Mouse (Mus musculus) gastrocnemius, postnatal 36 days (tissue): ENCODE measurements around the gene Elf3. TPM values are rescaled to one million over a fixed set of nuclear protein-coding genes. Genes with fewer than 3 reads are reported as not detected.
"Not testable (repeated sequence)": the region's sequence is repeated elsewhere in the genome, so short reads cannot be mapped to it uniquely, and the experiment has no call there.

Source experiments
- DNase-seq, 2 experiments: peaks; one replicate each; pipeline ENCODE4 v3.0.0; 2022
- intact Hi-C: fragments of 180-260 bp; cut with DNase I; formaldehyde crosslinking; loops from one replicate; pipeline ENCODE4 v1.15.1; 2025
- total RNA-seq, 2 experiments: library from RNA; stranded (reverse); gene quantifications; 2 replicates each; pipeline ENCODE4 v1.2.3; 2021

The Elf3 gene
- total RNA-seq, 2 experiments from 2014 or later = not detected

DNA sequence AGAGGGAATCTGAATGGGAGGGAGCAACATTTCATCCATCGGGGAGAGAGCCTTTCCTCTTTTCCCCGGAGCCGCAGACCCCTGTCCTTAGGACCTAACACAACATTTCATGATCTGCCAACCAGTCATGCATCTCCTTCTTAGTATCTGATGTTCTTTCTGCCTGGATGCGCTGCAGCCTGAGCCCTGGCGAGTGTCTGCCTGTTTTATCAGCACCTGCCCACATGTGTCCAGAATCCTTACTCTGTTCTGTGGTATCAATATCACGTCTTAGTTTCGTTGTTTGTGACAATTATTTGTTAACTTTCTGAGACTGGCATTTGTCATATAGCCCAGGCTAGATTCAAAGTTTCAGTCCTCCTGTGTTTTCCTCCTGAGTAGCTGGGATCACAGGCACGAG is 14.4 kb downstream of the Elf3 start:
- DNase-seq = no peak
- intact Hi-C loops = no loop called here

DNA sequence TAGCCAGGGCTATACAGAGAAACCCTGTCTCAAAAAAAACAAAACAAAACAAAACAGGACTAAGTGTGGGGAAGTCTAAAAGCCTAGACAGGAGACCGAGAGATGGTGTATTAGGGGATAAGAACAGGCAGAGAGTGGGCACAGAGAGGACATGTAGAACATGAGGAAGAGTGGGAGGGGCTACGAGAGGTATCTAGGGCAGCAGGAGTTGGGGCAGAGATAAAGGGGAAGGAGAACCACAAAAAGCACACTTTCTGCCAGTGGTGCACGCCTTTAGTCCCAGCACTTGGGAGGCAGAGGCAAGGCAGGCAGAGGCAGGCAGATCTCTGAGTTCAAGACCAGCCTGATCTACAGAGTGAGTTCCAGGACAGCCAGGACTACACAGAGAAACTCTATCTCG is 18.2 kb downstream of the Elf3 start:
- intact Hi-C loops, DNase-seq: not testable (repeated sequence)

DNA sequence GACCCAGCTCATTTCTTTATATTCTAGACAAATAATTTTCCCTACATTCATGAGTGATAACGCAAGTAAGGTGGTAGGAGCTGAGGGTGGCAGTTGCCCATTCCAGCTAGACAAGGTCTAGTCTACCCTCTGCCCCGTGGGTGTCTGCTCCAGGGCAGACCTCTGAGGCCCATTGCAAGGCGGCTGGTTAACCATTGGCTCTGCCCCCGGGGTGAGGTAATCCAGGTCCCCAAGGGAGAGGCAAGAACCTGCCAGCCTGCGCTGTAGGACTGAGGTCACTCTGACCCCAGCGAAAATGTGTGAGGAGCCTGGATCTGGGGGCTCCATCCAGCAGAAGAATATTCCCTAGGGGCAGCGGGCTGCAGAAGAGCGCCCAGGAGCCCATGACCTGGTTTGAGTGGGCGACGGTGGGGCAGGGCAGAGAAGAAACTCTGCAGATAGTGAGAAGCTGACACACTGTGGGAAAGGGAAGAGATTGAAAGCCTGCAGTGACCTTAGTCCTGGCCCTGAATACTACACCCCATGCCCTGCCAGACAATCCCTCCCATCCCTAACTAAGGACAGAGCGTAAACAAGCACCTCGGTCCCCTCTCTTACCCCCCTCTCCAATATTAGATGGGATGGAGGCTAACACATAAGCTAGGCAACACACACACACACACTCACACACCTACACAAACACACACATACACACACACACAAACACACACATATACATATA is 21.1 kb downstream of the Elf3 start:
- intact Hi-C loops = no loop called here
- DNase-seq = no peak

GRCm38 (mm10) chr1:135234771-135235170 is 23.6 kb downstream of the Elf3 start:
- no peak for DNase-seq
- intact Hi-C loops = no loop called here

DNA sequence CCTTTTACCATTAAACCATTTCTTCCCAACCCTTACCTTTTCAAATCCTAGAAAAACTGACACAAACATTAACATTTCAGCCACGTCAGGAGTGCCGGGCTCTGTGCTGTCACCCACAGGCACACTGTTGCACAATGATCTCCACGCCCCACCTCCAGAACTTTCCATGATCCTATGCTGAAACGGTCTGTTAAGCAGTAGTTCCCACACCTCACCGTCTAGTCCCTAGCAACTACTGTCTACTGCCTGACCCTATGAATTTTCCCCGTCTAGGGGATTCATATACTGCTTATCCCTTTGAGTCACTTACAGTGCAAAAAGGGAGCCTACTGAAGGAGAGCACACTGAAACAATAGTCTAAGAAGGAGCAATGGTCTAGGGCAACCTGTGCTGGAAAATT is 24.4 kb downstream of the Elf3 start:
- DNase-seq = no peak

GRCm38 (mm10) chr1:135231878-135232277 is 26.5 kb downstream of the Elf3 start:
- intact Hi-C loops = not testable (repeated sequence)

More for the DNA sequence above, 24.4 kb downstream of the Elf3 start:
- intact Hi-C loops = no loop called here

DNA sequence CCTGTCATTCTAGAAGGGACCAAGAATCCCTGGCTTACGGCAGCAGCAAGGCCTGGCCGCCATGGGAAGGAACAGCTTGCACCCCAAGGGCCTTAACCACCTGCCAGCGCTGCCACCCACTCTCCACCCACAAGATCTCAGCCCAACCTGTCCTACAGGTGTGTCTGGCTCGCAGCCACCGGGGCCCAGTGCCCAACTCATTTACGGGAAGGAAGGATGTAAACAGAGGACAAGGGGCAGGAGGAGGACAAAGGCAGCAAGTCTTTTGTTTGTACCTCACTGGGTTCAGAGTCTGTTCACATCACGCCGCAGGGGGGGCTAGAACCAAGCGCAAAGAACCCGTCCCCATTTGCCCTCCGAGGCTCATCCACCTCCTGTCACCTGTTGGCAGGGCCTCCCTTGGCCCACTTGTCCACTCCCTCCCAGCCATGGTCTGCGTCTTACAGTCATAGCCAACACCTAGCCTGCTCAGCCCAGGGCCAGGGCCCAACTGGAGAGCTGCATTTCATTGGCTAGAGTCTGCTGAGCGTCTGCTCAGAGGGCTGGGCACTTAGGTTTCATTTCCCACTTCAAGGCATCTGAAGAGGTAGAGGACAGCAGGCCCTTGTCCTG is 30.9 kb downstream of the Elf3 start:
- intact Hi-C loops = no loop called here
- no peak for DNase-seq

More at GRCm38 (mm10) chr1:135231878-135232277, 26.5 kb downstream of the Elf3 start:
- DNase-seq = not testable (repeated sequence)

- intact Hi-C loops = no loop called here
- no peak for DNase-seq
Measured at GRCm38 (mm10) chr1:135224981-135225604, 33.3 kb downstream of the Elf3 start.

GRCm38 (mm10) chr1:135224147-135224546 is 34.2 kb downstream of the Elf3 start:
- intact Hi-C loops = no loop called here
- DNase-seq = no peak

DNA sequence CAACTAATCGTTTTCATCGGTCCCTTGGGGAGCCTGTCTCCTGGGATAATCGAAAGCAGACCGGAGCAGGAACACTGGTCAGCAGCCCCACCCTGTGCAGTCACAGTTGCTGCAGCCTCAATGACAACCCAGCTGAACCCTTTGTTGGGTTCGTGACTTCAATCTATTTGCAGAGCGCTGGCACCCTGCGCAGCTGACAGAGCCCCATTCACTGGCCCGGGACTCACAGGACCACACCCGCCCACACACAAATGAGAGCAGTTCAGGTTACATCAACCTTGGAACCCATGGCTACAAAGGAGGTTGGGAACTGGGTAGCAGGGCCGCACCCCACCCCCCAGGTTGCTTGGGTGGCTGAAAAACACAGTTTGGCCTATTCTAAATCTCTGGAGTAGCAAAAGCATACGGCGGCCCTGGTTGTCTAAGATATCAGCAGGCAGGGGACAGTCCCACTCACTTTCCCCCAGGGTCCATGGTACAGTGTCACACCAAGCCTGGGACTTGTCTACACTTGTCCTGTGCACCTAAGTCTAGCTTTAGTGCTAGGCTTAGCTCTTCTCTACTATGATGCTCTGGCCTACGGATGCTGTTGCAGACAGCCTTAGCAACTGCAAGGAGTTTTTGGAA is 40.6 kb downstream of the Elf3 start:
- no peak for DNase-seq
- intact Hi-C loops = no loop called here

GRCm38 (mm10) chr1:135213772-135214640 is 44.4 kb downstream of the Elf3 start:
- intact Hi-C loops = no loop called here
- DNase-seq = no peak

DNA sequence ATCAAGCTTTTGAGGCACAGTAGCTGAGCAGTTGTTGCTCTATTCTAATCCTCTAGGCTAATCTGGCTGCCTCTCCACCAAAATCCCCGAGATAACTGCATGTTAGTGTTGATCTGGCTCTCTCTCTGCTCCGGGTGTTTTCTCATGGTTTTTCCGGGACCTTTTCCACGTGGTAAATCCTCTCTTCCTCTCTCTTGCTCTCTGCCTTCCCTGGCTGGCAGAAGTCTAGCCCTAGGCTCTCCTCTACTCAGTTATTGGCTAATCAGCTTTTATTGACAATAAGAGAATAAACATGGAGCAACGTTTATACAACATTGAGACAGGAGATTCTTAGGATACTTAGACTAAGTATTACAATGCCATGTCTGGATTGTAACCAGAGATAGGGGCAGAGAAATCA is 47.9 kb downstream of the Elf3 start:
- intact Hi-C loops = no loop called here
- no peak for DNase-seq

- intact Hi-C loops = no loop called here
- DNase-seq = no peak
Measured at GRCm38 (mm10) chr1:135208716-135209115, 49.7 kb downstream of the Elf3 start.

- intact Hi-C loops = no loop called here
- DNase-seq = no peak
Measured at GRCm38 (mm10) chr1:135206586-135207339, 51.6 kb downstream of the Elf3 start.

DNA sequence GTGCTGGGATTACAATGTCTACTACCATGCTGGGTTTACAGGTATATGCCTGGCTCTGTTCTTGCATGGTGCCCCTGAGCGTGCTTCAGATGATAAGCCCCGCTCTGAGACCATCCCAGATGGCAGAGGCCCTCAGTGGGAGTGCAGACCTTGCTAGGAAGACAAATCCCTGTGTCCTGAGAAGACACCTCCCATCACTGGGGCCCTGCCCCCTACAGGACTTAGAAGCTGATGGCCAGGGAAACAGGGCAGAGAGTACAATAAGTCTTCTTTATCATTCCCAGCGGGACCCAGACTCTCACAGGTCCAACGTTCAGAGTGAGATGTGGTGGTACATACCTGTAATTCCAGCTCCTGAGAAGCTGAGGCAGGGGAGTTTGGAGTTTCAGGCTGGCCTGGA is 53.1 kb downstream of the Elf3 start:
- intact Hi-C loops = no loop called here
- DNase-seq = no peak

DNA sequence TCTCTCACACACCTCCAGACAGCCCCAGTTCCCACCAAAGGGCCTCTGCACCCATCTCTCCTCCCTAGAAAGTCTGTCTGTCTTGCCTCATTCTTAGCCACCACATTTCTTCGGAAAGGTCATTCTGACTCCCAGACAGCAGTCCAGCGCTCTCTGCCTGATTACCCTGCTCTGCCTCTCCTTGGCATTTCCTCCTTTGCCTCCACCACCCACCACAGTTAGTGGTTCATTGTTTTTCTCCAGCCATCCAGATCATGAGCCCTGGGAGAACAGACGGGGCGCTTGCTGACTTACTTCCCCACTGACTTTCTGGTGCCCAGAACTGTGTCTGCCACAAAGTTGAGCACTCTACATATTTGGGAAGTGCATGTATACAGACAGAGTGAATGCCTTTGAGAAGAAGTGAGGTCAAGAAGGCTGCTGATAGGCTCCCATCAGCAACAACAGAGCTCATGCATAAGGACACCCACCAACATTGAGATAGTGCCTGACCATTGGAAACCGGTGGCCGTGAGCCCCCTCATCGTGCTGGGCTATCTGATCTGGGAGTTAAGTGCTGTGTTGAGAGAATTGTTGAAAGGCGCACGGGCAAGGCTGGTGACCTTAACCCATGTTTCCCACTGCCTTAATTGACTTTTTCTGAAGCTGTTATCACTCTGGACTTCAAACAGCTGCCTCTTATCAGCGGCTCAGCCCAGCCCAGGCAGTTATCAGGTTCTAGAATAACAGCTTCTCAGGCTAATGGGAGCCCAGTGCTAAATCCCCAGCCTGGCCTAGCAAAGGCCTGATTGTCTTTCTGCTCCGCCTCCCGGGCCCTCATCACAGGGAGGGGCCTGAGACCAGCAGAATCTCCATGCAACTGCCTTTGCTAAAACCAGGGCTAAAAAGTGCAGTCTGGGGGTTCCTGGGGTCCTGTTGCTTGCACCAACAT is 53.9 kb downstream of the Elf3 start:
- no peak for DNase-seq

More for the DNA sequence above, 53.9 kb downstream of the Elf3 start:
- intact Hi-C loops = no loop called here
